Mouse (Mus musculus) natural killer cell, adult 2 months (primary cell): ENCODE data around the gene Pianp.
A peak's percentile ranks its signal among the peaks of the same experiment; 100 is the strongest.

ENCODE experiments used
- DNase-seq, 2 experiments: peaks; one replicate each; pipeline ENCODE4 v3.0.0; 2022; ENCODE audit warnings: low spot score in 2 of 2

Gene Pianp

GRCm38 (mm10) chr6:124996551-124997501 is at the start of gene Pianp:
Gene Pianp, plus strand, starts transcription at chr6:124996694.
- DNase-seq: peak; percentile 39 to 66

- DNase-seq: no peak
These were observed 42.3 kb upstream of the Pianp start for GRCm38 (mm10) chr6:124953991-124954715.

GRCm38 (mm10) chr6:124955212-124955611 is 41.3 kb upstream of the Pianp start:
- no peak for DNase-seq

GRCm38 (mm10) chr6:124958127-124958526 is 38.4 kb upstream of the Pianp start:
- no peak for DNase-seq

- no peak for DNase-seq
These were observed 36.5 kb upstream of the Pianp start for GRCm38 (mm10) chr6:124959960-124960359.

GRCm38 (mm10) chr6:124961021-124961420 is 35.5 kb upstream of the Pianp start:
- no peak for DNase-seq

GRCm38 (mm10) chr6:124964638-124965037 is 31.9 kb upstream of the Pianp start:
- DNase-seq: no peak

- peak; percentile 95 to 96 for DNase-seq
These were observed 31.3 kb upstream of the Pianp start, which contains the start of gene Cops7a for GRCm38 (mm10) chr6:124965088-124965719. Gene Cops7a, minus strand, starts transcription at chr6:124965538.

- DNase-seq: no peak
These were observed 30.7 kb upstream of the Pianp start for GRCm38 (mm10) chr6:124965747-124966146.

GRCm38 (mm10) chr6:124966466-124967118 is 29.9 kb upstream of the Pianp start:
- peak in 1 of 2 experiments; percentile 29 for DNase-seq

GRCm38 (mm10) chr6:124967766-124968165 is 28.7 kb upstream of the Pianp start:
- peak; percentile 41 to 57 for DNase-seq

GRCm38 (mm10) chr6:124992241-124992640 is 4.3 kb upstream of the Pianp start:
- no peak for DNase-seq

- DNase-seq: no peak
These were observed 3.1 kb upstream of the Pianp start for GRCm38 (mm10) chr6:124993365-124993764.

- DNase-seq: no peak
These were observed 2.6 kb upstream of the Pianp start for GRCm38 (mm10) chr6:124993876-124994275.

GRCm38 (mm10) chr6:124995246-124995645 is 1.2 kb upstream of the Pianp start:
- DNase-seq: no peak

GRCm38 (mm10) chr6:124995831-124996403 is 577 bp upstream of the Pianp start:
- no peak for DNase-seq

- DNase-seq: no peak
These were observed 1.6 kb downstream of the Pianp start for GRCm38 (mm10) chr6:124998066-124998465.

- no peak for DNase-seq
These were observed 2.6 kb downstream of the Pianp start for GRCm38 (mm10) chr6:124999091-124999490.

GRCm38 (mm10) chr6:124999546-124999945 is 3.1 kb downstream of the Pianp start:
- DNase-seq: no peak

- no peak for DNase-seq
These were observed 7.2 kb downstream of the Pianp start for GRCm38 (mm10) chr6:125003706-125004105.

GRCm38 (mm10) chr6:125005086-125005485 is 8.6 kb downstream of the Pianp start:
- no peak for DNase-seq
